Mouse (Mus musculus) CH12.LX (cell line): Measurements from ENCODE around the gene Ppp4c. TPM values are rescaled to one million over a fixed set of nuclear protein-coding genes. Genes with fewer than 3 reads are reported as not detected.
A peak's percentile ranks its signal among the peaks of the same experiment; 100 is the strongest.

Experiments
- DNase-seq: peaks from one replicate; pipeline ENCODE4 v3.0.0-alpha.2; 2013; ENCODE audit errors: extremely low read depth
- H3K27ac ChIP-seq: 2 replicates; pipeline ENCODE4 v1.5.1; 2012; ENCODE audit warnings: low read depth, mild to moderate bottlenecking, control low read depth, moderate library complexity; ENCODE audit not compliant: insufficient read depth
- H3K27me3 ChIP-seq: replicated peaks from 2 replicates; pipeline ENCODE3; 2012; ENCODE audit warnings: inconsistent platforms
- H3K36me3 ChIP-seq, 2 experiments: replicated peaks in 1 of 2; 2 replicates each; pipeline versions ENCODE3 to v1.6.1; 2012; ENCODE audit warnings: inconsistent platforms in 1 of 2, low read length in 1 of 2, mild to moderate bottlenecking in 1 of 2, mixed read lengths in 1 of 2, moderate library complexity in 1 of 2; ENCODE audit not compliant: control insufficient read depth in 1 of 2, insufficient read depth in 1 of 2
- H3K4me1 ChIP-seq, 2 experiments: 2 replicates each; pipeline ENCODE4 v1.6.1; 2012; ENCODE audit warnings: inconsistent platforms in 1 of 2, moderate library complexity in 1 of 2; ENCODE audit not compliant: insufficient read depth in 2 of 2, control insufficient read depth in 1 of 2
- H3K4me2 ChIP-seq: 2 replicates; pipeline ENCODE4 v1.6.1; 2012; ENCODE audit warnings: low read depth, mild to moderate bottlenecking, control low read depth; ENCODE audit not compliant: poor library complexity, insufficient read depth, severe bottlenecking
- H3K4me3 ChIP-seq, 3 experiments: fragments of 150-350 bp in 1 of 3; sonication (generic) in 1 of 3; replicated peaks in 1 of 3; 2 replicates each; pipeline versions ENCODE3 to v1.5.1; 2011 to 2012; ENCODE audit warnings: low read depth in 2 of 3, low read length in 2 of 3, mild to moderate bottlenecking in 2 of 3, moderate library complexity in 2 of 3, control low read depth in 1 of 3, improper control_type of control experiment in 1 of 3, inconsistent platforms in 1 of 3, mixed read lengths in 1 of 3; ENCODE audit not compliant: poor library complexity in 1 of 3
- H3K79me2 ChIP-seq: replicated peaks from 2 replicates; pipeline ENCODE4 v1.6.1; 2012; ENCODE audit warnings: mild to moderate bottlenecking, moderate library complexity; ENCODE audit not compliant: control insufficient read depth, poor library complexity, insufficient read depth, severe bottlenecking; ENCODE audit errors: extremely low read depth
- H3K9ac ChIP-seq: 2 replicates; pipeline ENCODE4 v1.6.1; 2012; ENCODE audit warnings: low read depth, mild to moderate bottlenecking, control low read depth, moderate library complexity; ENCODE audit not compliant: insufficient read depth
- H3K9me3 ChIP-seq: replicated peaks from 2 replicates; pipeline ENCODE3; 2012; ENCODE audit warnings: low read length, inconsistent platforms, mixed read lengths
- BHLHE40 ChIP-seq: IDR thresholded peaks from 2 replicates; pipeline ENCODE4 v1.6.1; 2011; ENCODE audit warnings: mild to moderate bottlenecking, low read depth, low read length, improper control_type of control experiment
- CHD1 ChIP-seq: IDR thresholded peaks from 2 replicates; pipeline ENCODE4 v1.6.1; 2012; ENCODE audit warnings: low read depth, low read length, improper control_type of control experiment, inconsistent platforms
- E2F4 ChIP-seq: IDR thresholded peaks from 2 replicates; pipeline ENCODE4 v1.6.1; 2011; ENCODE audit warnings: low read depth, low read length, improper control_type of control experiment; ENCODE audit not compliant: insufficient replicate concordance
- ELF1 ChIP-seq: IDR thresholded peaks from 2 replicates; pipeline ENCODE4 v1.6.1; 2014; ENCODE audit warnings: low read depth, mild to moderate bottlenecking, inconsistent platforms, low read length, improper control_type of control experiment
- EP300 ChIP-seq: IDR thresholded peaks from 2 replicates; pipeline ENCODE4 v1.6.1; 2011; ENCODE audit warnings: low read length, improper control_type of control experiment
- ETS1 ChIP-seq: conservative IDR thresholded peaks from 2 replicates; pipeline ENCODE4 v1.6.1; 2012; ENCODE audit warnings: low read depth, mild to moderate bottlenecking, inconsistent platforms, low read length, improper control_type of control experiment, moderate library complexity
- GABPA ChIP-seq: IDR thresholded peaks from 2 replicates; pipeline ENCODE4 v1.6.1; 2012; ENCODE audit warnings: low read depth, low read length, improper control_type of control experiment, inconsistent platforms; ENCODE audit not compliant: insufficient replicate concordance
- HCFC1 ChIP-seq: IDR thresholded peaks from 2 replicates; pipeline ENCODE4 v1.6.1; 2012; ENCODE audit warnings: low read depth, mild to moderate bottlenecking, inconsistent platforms, low read length, improper control_type of control experiment
- IRF4 ChIP-seq: IDR thresholded peaks from 2 replicates; pipeline ENCODE4 v1.6.1; 2014; ENCODE audit warnings: low read depth, mild to moderate bottlenecking, inconsistent platforms, low read length, improper control_type of control experiment
- JUN ChIP-seq: IDR thresholded peaks from 2 replicates; pipeline ENCODE4 v1.6.1; 2011; ENCODE audit warnings: low read depth, mild to moderate bottlenecking, low read length, improper control_type of control experiment, moderate library complexity; ENCODE audit not compliant: insufficient read depth
- JUND ChIP-seq: conservative IDR thresholded peaks from 2 replicates; pipeline ENCODE4 v1.6.1; 2011; ENCODE audit warnings: low read depth, low read length, improper control_type of control experiment
- KAT2A ChIP-seq: IDR thresholded peaks from 2 replicates; pipeline ENCODE4 v1.6.1; 2012; ENCODE audit warnings: low read length, improper control_type of control experiment, inconsistent platforms; ENCODE audit not compliant: insufficient replicate concordance
- MAX ChIP-seq: IDR thresholded peaks from 2 replicates; pipeline ENCODE4 v1.6.1; 2011; ENCODE audit warnings: low read length, improper control_type of control experiment
- MAZ ChIP-seq: IDR thresholded peaks from 2 replicates; pipeline ENCODE4 v1.6.1; 2012; ENCODE audit warnings: low read depth, mild to moderate bottlenecking, inconsistent platforms, low read length, improper control_type of control experiment, moderate library complexity
- MEF2A ChIP-seq: IDR thresholded peaks from 2 replicates; pipeline ENCODE4 v1.6.1; 2014; ENCODE audit warnings: low read depth, mild to moderate bottlenecking, inconsistent platforms, low read length, improper control_type of control experiment, borderline replicate concordance
- MXI1 ChIP-seq: IDR thresholded peaks from 2 replicates; pipeline ENCODE4 v1.6.1; 2011; ENCODE audit warnings: mild to moderate bottlenecking, low read depth, low read length, improper control_type of control experiment
- MYC ChIP-seq: IDR thresholded peaks from 2 replicates; pipeline ENCODE4 v1.6.1; 2011; ENCODE audit warnings: low read depth, mild to moderate bottlenecking, improper control_type of control experiment, low read length
- NELFE ChIP-seq: IDR thresholded peaks from 2 replicates; pipeline ENCODE4 v1.6.1; 2011; ENCODE audit warnings: low read depth, low read length, improper control_type of control experiment
- NRF1 ChIP-seq: IDR thresholded peaks from 2 replicates; pipeline ENCODE4 v1.6.1; 2014; ENCODE audit warnings: low read depth, mild to moderate bottlenecking, inconsistent platforms, low read length, improper control_type of control experiment, moderate library complexity
- POLR2A ChIP-seq: IDR thresholded peaks from 2 replicates; pipeline ENCODE4 v1.6.1; 2011; ENCODE audit warnings: low read depth, mild to moderate bottlenecking, improper control_type of control experiment, low read length
- POLR2AphosphoS2 ChIP-seq: IDR thresholded peaks from 2 replicates; pipeline ENCODE4 v1.6.1; 2011; ENCODE audit warnings: low read depth, low read length, improper control_type of control experiment
- RAD21 ChIP-seq: IDR thresholded peaks from 2 replicates; pipeline ENCODE4 v1.6.1; 2011; ENCODE audit warnings: low read depth, mild to moderate bottlenecking, low read length, improper control_type of control experiment, moderate library complexity
- RCOR1 ChIP-seq: conservative IDR thresholded peaks from 2 replicates; pipeline ENCODE4 v1.6.1; 2012; ENCODE audit warnings: low read depth, mild to moderate bottlenecking, inconsistent platforms, low read length, improper control_type of control experiment
- SIN3A ChIP-seq: IDR thresholded peaks from 2 replicates; pipeline ENCODE4 v1.6.1; 2012; ENCODE audit warnings: low read length, improper control_type of control experiment, inconsistent platforms
- SMC3 ChIP-seq: IDR thresholded peaks from 2 replicates; pipeline ENCODE4 v1.6.1; 2011; ENCODE audit warnings: low read depth, low read length, improper control_type of control experiment
- TBP ChIP-seq: conservative IDR thresholded peaks from 2 replicates; pipeline ENCODE4 v1.6.1; 2011; ENCODE audit warnings: low read depth, low read length, improper control_type of control experiment
- UBTF ChIP-seq: IDR thresholded peaks from 2 replicates; pipeline ENCODE4 v1.6.1; 2012; ENCODE audit warnings: low read depth, mild to moderate bottlenecking, inconsistent platforms, low read length, improper control_type of control experiment, moderate library complexity
- USF1 ChIP-seq: IDR thresholded peaks from 2 replicates; pipeline ENCODE4 v1.6.1; 2014; ENCODE audit warnings: low read depth, mild to moderate bottlenecking, inconsistent platforms, low read length, improper control_type of control experiment
- USF2 ChIP-seq: conservative IDR thresholded peaks from 2 replicates; pipeline ENCODE4 v1.6.1; 2011; ENCODE audit warnings: low read depth, low read length, improper control_type of control experiment
- ZC3H11A ChIP-seq: IDR thresholded peaks from 2 replicates; pipeline ENCODE4 v1.6.1; 2012; ENCODE audit warnings: low read depth, mild to moderate bottlenecking, inconsistent platforms, low read length, improper control_type of control experiment
- ZKSCAN1 ChIP-seq: IDR thresholded peaks from 2 replicates; pipeline ENCODE4 v1.6.1; 2012; ENCODE audit warnings: low read depth, inconsistent platforms, low read length, improper control_type of control experiment, borderline replicate concordance
- ZNF384 ChIP-seq: IDR thresholded peaks from 2 replicates; pipeline ENCODE4 v1.6.1; 2012; ENCODE audit warnings: low read depth, low read length, improper control_type of control experiment, inconsistent platforms
- dilution Hi-C: fragments of 300-500 bp; cut with MboI; formaldehyde crosslinking; loops from 2 replicates; pipeline ENCODE4 v1.14.3; 2020; ENCODE audit warnings: low sequenced_read_pairs; ENCODE audit not compliant: extremely low pct_unique_long_range_greater_than_20kb, extremely low pct_ligation_motif_present
- in situ Hi-C: fragments of 300-500 bp; cut with MboI; formaldehyde crosslinking; loops from 3 replicates; pipeline ENCODE4 v1.14.3; 2019; ENCODE audit warnings: low sequenced_read_pairs, low pct_ligation_motif_present, low pct_unique_long_range_greater_than_20kb, mixed read lengths
- polyA plus RNA-seq: library from polyadenylated mRNA; unstranded; fragments of >175 nt; gene quantifications from 2 replicates; pipeline ENCODE4 v1.2.1, GENCODE M21; 2012; ENCODE audit warnings: low read depth; ENCODE audit not compliant: insufficient read length
- total RNA-seq, 2 experiments: library from RNA; depleted of rRNA; stranded (reverse); fragments of 300-350 nt in 1 of 2; fragments of >200 nt in 1 of 2; gene quantifications; 2 replicates each; pipeline ENCODE4 v1.2.3; 2012 to 2014

The Ppp4c gene
- total and polyA plus RNA-seq, 3 experiments = 161 to 213 (median 195) TPM

DNA sequence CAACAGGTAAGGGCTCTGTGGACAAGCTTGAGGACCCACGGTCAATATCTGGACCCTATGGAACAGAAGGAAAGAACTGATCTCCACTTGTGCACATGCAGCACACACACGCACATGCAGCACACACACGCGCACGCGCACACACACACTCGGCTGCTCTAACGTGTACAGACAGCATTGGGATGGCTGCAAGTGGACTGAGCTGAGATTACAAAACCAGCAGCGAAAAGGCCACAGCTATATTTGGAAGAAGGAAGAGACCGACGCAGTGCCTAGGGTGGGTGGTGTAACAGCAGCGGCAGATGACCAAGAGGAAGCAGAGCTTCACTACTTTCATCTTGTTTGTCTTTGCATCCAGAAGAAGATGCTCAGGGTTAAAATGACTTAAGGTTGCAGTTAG, 46.2 kb downstream of the Ppp4c start:
- dilution Hi-C loops (no loop called here), in situ Hi-C loops (no loop called here)
- peak overlapping the region; percentile 59 for H3K4me2 ChIP-seq
- H3K9me3 ChIP-seq = no peaks in the 10 kb centered on the region
- DNase-seq = peak; percentile 38
- TF ChIP-seq ETS1 (no peak), USF2 (no peak), CHD1 (no peak), E2F4 (no peak), JUND (no peak), ZC3H11A (no peak), ELF1 (0 out of 2 replicates have a peak, but pooled peaks have one; percentile 37), BHLHE40 (peak; percentile 83), USF1 (no peak), SMC3 (no peak), IRF4 (no peak), NELFE (no peak), JUN (no peak), POLR2A (no peak), TBP (no peak), RCOR1 (no peak), ZKSCAN1 (no peak), POLR2AphosphoS2 (no peak), SIN3A (no peak), GABPA (no peak), UBTF (no peak), ZNF384 (no peak), RAD21 (no peak), MYC (0 out of 2 replicates have a peak, but pooled peaks have one; percentile 27), MXI1 (0 out of 2 replicates have a peak, but pooled peaks have one; percentile 26), KAT2A (no peak), HCFC1 (no peak), MAX (no peak), MAZ (no peak), EP300 (no peak), MEF2A (peak; percentile 79), NRF1 (peak; percentile 46)
- no peaks in the 10 kb centered on the region for H3K79me2 ChIP-seq
- H3K36me3 ChIP-seq = no peaks in the 10 kb centered on the region
- peaks cover 14 to 36% of the 10 kb centered on the region in 2 experiments for H3K4me1 ChIP-seq
- H3K9ac ChIP-seq = peak overlapping the region; percentile 36
- peak overlapping the region; percentile 48 for H3K27ac ChIP-seq
- peak overlapping the region in 2 of 3 experiments; percentile 26 to 39 for H3K4me3 ChIP-seq
- no peaks in the 10 kb centered on the region for H3K27me3 ChIP-seq
